Mouse (Mus musculus) telencephalon, adult 2 months (tissue): ENCODE results near the gene Scgb2b7.
"Not testable (repeated sequence)": the region's sequence is repeated elsewhere in the genome, so short reads cannot be mapped to it uniquely, and the experiment has no call there.

Experiments
- DNase-seq: peaks from one replicate; pipeline ENCODE4 v3.0.0-alpha.2; 2011; ENCODE audit warnings: low read depth, low spot score

Scgb2b7 gene

DNA sequence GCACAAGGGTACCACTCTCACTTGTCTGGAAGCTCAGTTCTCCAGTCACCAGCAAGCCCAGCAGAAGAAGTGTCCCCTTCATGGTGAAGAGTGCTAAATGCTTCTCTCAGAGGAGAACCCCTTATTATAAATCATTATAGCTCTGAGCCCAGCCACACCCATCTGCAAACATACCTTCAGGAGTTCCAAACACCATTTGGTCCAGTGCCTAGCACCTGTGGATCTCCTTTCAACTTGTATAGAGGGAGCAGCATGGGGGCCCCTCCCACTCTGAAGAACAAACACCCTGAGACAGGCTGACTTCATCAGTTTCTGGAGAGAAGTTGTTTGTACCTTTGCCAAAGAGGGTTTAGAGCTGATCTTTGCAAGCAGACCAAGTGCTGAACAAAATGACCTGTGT, at the start of gene Scgb2b7:
Gene Scgb2b7, minus strand, starts transcription at position 101 of the 400 bp plus-strand sequence.
- not testable (repeated sequence) for DNase-seq

DNA sequence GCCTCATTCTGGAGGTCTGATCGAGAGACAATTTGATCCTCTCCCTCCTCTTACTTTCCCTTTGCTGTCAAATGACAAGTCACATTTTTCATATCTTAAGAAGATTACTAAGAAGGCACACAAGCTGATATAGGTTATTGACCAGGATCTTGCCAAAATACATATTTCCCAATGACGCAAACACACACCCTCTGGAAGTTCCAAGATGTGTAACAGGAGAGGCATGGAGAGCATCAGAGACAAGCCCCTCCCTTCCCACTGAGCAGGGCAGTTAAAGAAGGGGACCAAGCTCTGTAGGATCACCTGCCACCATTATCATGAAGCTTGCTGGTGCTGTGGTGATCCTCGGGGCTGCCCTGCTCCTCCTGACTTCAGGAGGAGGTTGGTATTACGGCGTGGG, 6.8 kb upstream of the Scgb2b7 start, which contains the start of gene Scgb1b7:
Gene Scgb1b7, plus strand, starts transcription at position 301 of the 400 bp plus-strand sequence.
- DNase-seq = not testable (repeated sequence)
